Mouse (Mus musculus): Measurements from ENCODE around the gene Dnah17.

Gene Dnah17

DNA sequence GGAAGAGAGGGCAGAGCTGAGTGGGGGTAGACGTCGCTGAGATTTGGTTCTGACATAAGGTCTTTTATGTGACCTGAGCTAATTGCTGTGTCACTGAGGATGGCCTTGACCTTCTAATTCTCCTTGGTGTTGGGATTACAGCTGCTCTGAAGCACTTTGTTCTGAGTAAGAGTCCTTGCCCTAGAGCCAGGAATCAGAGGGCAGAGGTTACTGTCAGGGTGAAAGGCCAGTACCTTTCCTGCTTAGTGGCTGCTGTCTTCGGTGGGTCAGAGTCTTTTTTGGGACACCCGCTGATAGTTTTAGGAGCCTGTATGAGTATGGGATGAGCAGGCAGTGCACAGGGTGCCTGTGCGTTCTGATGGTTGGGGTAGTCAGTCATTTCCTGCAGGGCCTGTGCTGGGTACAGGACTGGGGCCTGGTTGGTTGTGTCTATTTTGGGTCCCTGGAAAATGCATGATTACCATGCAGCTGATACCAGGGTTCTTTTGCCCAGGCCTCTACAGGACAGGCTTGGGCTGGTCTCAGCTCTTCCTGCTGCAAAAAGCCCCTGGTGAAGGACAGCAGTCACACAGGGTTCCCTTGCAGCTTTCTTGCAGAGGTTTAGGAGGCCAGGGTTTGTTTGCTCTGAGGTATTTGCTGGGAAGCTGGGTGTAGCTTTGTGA, 122.2 kb downstream of the Dnah17 start:
- in situ Hi-C loops (cut with MboI; ENCODE audit: low pct_unique_long_range_greater_than_20kb in 1 of 2, low sequenced_read_pairs in 2 of 2, unreplicated experiment in 1 of 2): no loop called here

DNA sequence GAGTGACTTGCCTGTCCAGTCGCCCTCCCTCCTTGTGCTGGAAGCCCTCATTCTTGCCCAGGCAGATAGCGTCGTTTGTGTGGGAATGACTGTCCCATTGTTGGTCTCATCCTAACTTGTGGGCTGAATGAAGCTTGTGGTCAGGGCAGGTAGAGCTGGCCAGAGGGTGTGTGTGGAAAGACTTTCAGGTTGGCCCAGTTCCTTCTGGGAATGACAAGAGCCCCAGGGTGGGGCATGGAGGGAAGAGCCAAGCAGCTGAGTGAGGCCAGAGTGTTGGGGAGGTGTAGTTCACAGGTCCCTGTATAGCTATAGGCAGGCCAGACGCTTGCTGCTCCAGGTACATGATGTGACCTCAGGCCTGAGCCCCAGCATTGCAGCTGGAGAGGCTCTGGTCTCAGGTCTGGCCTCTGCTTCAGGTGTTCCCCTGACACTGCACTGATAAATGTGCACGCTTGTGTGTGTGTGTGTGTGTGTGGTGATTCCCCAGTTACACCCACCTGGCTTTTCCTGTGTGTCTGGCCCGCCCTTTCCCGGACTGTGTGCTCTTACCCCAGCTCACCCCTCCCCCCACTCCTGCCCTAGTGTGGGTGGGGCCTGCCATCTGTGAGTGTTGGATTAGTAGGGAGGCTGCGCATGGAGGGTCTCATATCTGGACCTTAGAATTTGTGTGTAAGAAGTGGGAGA, 122.8 kb downstream of the Dnah17 start:
- in situ Hi-C loops (cut with MboI; ENCODE audit: low pct_unique_long_range_greater_than_20kb in 1 of 2, low sequenced_read_pairs in 2 of 2, unreplicated experiment in 1 of 2): no loop called here

DNA sequence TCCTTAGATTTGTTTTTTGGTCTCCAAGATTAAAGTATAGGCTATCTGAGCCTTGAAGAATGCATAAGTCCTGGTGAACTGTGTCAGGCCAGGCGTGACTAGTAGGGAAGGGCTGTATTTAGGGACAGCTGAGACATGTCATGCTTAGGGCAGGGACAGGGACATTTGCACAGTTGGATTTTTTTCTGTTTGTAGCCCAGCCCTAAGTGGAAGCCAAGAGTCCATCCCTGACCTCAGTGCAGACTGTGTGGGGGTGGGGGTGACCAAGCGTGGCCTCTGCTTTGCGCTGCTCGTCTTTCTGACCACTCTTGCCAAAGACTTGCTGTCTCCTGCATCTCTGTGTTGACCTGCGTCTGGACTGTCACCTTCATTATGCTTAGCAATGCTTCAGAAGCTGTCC, 126.2 kb downstream of the Dnah17 start:
- in situ Hi-C loops (cut with MboI; ENCODE audit: low pct_unique_long_range_greater_than_20kb in 1 of 2, low sequenced_read_pairs in 2 of 2, unreplicated experiment in 1 of 2): no loop called here

DNA sequence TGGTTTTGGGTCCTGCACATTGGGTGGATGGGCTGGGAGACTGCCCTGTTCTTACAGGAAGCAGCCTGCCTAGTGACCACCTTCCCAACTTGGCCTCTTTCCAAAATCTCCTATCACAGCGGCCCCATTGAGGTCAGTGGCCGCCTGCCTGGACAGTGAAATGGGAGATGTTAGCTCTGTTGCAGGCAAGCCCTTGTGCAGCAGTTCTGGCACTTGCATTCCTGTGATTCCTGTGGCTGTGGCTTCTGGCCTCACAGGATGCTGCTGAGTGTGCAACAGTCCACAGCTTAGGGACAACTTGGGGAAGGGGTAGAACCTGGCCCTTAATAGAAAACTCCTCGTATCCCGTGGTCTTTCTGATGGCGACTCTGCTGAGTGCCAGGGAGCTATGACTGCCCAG, 126.7 kb downstream of the Dnah17 start:
- in situ Hi-C loops (cut with MboI; ENCODE audit: low pct_unique_long_range_greater_than_20kb in 1 of 2, low sequenced_read_pairs in 2 of 2, unreplicated experiment in 1 of 2): no loop called here

DNA sequence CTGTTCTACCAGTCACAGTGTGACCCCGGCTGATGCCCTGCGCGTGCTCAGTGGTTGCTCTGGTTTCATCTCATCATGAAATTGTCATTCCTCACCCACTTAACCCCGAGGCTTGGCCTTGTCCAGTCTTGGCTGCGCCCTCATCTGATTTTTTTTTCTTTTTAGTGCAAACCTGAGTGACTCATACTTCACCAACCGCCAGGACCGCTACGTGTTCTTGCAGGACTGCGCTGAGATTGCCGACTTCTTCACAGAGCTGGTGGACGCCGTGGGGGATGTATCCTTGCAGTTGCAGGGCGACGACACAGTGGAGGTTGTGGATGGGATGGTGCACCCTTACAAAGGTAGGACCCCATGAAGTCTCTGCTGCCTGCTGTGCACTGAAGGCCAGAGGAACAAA, 127.3 kb downstream of the Dnah17 start:
- in situ Hi-C loops (cut with MboI; ENCODE audit: low pct_unique_long_range_greater_than_20kb in 1 of 2, low sequenced_read_pairs in 2 of 2, unreplicated experiment in 1 of 2): no loop called here

DNA sequence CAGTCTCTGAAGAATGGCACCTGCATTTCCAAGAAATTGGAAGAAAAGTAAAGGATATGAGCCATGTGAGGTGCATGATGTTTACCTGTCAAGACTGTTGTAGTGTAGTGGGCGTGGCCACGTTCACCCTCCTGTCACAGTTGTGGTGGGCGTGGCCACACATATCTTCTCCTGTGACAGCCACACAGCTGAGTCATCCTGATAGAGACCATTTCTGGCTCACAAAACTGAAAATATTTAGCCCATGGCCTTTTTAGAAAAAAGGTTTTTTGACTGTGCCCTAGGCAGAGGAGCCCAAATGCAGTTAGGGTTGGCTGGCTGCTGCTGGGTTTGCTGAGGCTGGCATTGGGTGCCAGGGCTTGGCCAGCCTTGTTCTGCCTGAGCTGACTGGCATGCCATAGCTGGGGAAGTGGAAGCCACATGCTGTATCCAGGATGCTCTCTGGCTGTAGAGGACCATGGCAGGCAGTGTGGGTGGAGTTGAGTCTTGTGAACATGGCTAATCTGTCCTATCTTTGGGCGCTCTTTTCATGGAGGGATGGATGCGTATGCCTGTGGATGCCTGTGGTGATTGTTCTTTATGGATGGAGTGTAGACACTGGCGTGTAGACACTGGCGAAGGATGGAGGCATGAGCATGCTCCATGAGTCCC, 129.7 kb downstream of the Dnah17 start:
- in situ Hi-C loops (cut with MboI; ENCODE audit: low pct_unique_long_range_greater_than_20kb in 1 of 2, low sequenced_read_pairs in 2 of 2, unreplicated experiment in 1 of 2): no loop called here

DNA sequence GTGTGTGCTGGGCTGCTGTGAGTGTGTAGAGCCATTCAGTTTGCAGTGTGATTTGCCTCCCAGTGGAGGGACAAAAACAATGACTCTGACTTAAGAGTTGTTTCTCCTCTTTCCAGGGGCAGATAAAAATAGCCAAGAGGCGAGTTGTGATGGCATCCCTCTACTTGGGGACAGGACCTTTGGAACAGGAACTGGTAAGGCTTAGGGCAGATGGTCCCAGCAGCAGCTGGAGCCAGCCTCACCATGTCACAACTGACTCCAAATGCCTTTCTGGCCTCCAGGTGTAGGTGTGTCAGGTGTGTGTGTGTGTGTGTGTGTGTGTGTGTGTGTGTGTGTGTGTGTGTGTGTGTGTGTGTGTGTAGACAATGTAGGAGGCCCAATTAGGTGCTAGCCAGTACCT, 130.4 kb downstream of the Dnah17 start:
- in situ Hi-C loops (cut with MboI; ENCODE audit: low pct_unique_long_range_greater_than_20kb in 1 of 2, low sequenced_read_pairs in 2 of 2, unreplicated experiment in 1 of 2): no loop called here

- in situ Hi-C loops (cut with MboI; ENCODE audit: low pct_unique_long_range_greater_than_20kb in 1 of 2, low sequenced_read_pairs in 2 of 2, unreplicated experiment in 1 of 2): no loop called here
These were observed 131.0 kb downstream of the Dnah17 start for GRCm38 (mm10) chr11:117999260-117999934.

- in situ Hi-C loops (cut with MboI; ENCODE audit: low pct_unique_long_range_greater_than_20kb in 1 of 2, low sequenced_read_pairs in 2 of 2, unreplicated experiment in 1 of 2): no loop called here
These were observed 132.1 kb downstream of the Dnah17 start for GRCm38 (mm10) chr11:117998356-117998755.

DNA sequence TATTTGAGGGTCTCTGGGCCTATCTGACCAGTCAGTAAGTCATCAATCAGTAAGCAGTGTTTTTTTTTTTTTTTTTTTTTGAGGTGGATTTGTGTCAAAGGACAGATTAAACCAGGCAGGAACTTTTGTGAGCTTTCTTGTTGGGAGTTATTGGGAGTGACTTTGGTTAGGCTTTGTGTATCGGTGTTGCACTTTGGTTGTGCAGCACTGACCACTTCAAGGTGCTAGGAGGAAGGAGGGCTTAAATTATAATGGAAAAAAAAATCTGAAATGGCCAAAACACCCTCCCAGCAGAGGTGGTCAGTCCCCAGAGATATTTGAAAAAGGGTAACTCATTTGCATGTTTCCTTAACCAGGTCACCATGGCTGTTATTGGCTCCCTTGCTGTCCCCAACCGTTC, 133.3 kb downstream of the Dnah17 start:
- in situ Hi-C loops (cut with MboI; ENCODE audit: low pct_unique_long_range_greater_than_20kb in 1 of 2, low sequenced_read_pairs in 2 of 2, unreplicated experiment in 1 of 2): no loop called here

DNA sequence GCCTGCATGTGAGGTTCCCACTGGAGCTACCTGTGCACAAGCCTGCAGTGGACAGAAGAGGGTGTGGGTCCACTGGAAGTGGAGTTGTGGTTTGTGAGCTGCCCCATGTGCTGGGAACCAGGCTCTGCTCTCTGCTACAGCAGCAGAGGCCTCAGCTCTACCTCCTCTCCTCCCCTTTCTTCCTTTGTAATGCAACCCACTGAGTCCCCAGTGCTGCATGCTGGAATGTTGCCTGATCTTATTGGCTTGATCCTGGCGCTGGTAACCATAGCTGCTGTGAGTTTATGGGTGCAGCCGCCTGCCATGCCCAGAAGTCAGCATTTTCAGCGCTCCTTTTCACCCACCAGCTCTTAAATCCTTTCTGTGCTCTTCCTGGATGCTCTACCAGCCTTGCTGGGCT, 134.4 kb downstream of the Dnah17 start:
- in situ Hi-C loops (cut with MboI; ENCODE audit: low pct_unique_long_range_greater_than_20kb in 1 of 2, low sequenced_read_pairs in 2 of 2, unreplicated experiment in 1 of 2): no loop called here

DNA sequence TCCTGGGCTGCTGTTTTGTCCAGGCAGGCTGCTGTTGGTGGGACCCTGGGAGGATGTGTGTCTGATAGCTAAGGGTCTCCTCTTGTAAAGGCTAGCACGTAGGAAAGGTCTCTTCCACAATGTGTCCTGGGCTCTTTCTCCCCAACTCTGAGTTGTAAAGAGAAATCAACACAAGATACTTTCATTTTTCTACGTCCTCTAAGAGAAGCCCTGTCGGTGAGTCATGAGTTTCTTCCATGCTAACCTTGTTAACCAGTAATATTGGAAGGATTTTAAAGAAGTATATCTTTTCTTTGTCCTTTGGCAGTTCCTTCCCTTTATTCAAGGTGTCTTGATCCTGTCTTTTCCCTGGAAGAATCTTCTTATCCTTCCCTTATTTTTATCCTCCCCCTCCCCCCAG, 134.8 kb downstream of the Dnah17 start:
- in situ Hi-C loops (cut with MboI; ENCODE audit: low pct_unique_long_range_greater_than_20kb in 1 of 2, low sequenced_read_pairs in 2 of 2, unreplicated experiment in 1 of 2): no loop called here

DNA sequence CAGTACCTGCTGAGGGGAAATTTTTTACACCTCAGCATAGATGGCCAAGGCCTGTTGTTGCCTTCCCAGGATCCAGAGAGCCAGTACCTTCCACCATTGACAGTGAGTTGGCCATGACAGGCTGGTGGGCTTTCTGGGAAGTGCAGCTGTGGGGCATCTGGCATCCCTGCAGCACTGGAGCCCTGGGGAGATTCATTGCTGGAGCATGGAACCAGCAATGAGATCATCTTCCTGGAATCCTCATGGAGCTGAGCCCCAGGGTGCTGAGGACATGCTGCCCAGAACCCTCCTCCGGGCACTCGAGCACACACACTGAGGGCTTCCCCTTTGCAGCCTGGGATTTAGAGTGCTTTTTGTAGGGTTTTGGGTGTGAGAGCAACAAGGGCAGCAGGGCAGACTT, 135.2 kb downstream of the Dnah17 start:
- in situ Hi-C loops (cut with MboI; ENCODE audit: low pct_unique_long_range_greater_than_20kb in 1 of 2, low sequenced_read_pairs in 2 of 2, unreplicated experiment in 1 of 2): no loop called here

DNA sequence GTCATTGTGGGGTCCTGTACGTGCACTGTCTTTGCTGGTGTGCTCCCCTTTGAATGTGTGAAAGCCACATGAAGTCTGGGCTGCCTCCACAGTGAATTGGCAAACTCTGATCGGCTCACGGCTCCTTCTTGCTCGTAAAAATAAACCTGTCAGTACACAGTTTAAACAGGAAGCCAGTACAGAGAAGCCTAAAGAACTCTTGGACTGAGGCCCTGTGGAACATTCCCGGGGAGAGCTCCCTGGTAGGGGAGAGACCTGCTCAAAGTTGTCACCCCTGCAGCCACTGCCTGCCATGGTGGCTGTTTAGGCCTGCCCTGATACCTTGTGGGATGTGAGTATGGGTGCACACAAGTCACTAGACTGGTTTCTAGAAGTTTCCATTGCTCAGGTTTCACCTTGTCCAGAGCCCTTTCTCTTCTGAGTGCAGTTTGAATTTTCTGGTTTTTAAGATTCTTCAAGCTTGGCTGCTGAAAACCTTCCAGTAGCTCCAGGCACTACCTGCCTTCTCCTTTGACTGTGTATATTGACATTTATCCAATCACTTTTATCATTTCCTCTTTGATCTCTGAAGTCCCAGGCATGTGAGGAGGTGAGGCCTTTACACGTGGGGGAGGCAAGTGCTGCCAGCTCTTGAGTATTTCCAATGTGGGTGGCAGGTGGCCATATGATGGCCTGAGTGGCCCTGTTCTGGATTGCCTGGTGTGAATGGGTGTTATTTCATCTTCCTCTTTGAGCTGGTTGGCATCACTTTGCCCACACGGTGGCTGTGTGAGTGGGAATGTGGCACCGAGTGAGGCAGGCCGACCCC, 136.0 kb downstream of the Dnah17 start:
- in situ Hi-C loops (cut with MboI; ENCODE audit: low pct_unique_long_range_greater_than_20kb in 1 of 2, low sequenced_read_pairs in 2 of 2, unreplicated experiment in 1 of 2): no loop called here

GRCm38 (mm10) chr11:117993190-117994175, 137.0 kb downstream of the Dnah17 start:
- in situ Hi-C loops (cut with MboI; ENCODE audit: low pct_unique_long_range_greater_than_20kb in 1 of 2, low sequenced_read_pairs in 2 of 2, unreplicated experiment in 1 of 2): no loop called here

GRCm38 (mm10) chr11:117991502-117992470, 138.6 kb downstream of the Dnah17 start:
- in situ Hi-C loops (cut with MboI; ENCODE audit: low pct_unique_long_range_greater_than_20kb in 1 of 2, low sequenced_read_pairs in 2 of 2, unreplicated experiment in 1 of 2): no loop called here

DNA sequence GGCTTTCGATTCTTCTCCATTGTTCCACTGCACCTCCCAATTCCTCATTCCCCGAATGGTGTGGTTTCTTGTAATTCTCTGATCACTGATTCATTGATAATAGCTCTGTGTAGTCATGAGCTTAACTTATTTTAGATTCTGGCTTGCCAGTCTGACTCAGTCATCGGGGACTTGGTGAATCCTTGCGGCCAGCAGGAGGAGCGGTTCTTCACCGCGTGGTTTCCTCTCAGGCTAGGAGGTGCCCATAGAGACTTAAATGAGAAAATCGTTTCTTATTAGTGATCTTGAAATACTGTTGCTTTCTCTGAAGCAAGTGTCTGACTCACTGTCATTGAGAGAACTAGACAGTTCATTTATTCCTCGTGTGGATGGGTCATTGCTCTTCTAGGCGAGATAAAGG, 140.5 kb downstream of the Dnah17 start:
- in situ Hi-C loops (cut with MboI; ENCODE audit: low pct_unique_long_range_greater_than_20kb in 1 of 2, low sequenced_read_pairs in 2 of 2, unreplicated experiment in 1 of 2): no loop called here

Data from mouse embryonic stem cell (cell line).